Mouse (Mus musculus) E14TG2a.4 (cell line): ENCODE measurements around the gene Lgr5.

Source experiments
- H3K27me3 ChIP-seq: 2 replicates; pipeline ENCODE4 v1.6.1; 2014; ENCODE audit warnings: low read length, control low read depth; ENCODE audit not compliant: insufficient read depth
- H3K36me3 ChIP-seq: 2 replicates; pipeline ENCODE4 v1.6.1; 2014; ENCODE audit warnings: low read length, control low read depth; ENCODE audit not compliant: insufficient read depth
- H3K4me1 ChIP-seq: replicated peaks from 2 replicates; pipeline ENCODE4 v1.6.1; 2014; ENCODE audit warnings: low read depth, low read length, control low read depth
- H3K4me3 ChIP-seq: replicated peaks from 2 replicates; pipeline ENCODE4 v1.5.1; 2014; ENCODE audit warnings: mild to moderate bottlenecking, low read length
- H3K9me3 ChIP-seq: 2 replicates; pipeline ENCODE4 v1.6.1; 2014; ENCODE audit warnings: low read length, control low read depth
- CTCF ChIP-seq: conservative IDR thresholded peaks from 2 replicates; pipeline ENCODE4 v1.5.1; 2014; ENCODE audit warnings: low read length
- NANOG ChIP-seq: IDR thresholded peaks from 2 replicates; pipeline ENCODE4 v1.6.1; 2014; ENCODE audit warnings: borderline replicate concordance, low read length, mixed read lengths
- POU5F1 ChIP-seq: IDR thresholded peaks from 2 replicates; pipeline ENCODE4 v1.6.1; 2014; ENCODE audit warnings: low read length, borderline replicate concordance

Lgr5 gene

DNA sequence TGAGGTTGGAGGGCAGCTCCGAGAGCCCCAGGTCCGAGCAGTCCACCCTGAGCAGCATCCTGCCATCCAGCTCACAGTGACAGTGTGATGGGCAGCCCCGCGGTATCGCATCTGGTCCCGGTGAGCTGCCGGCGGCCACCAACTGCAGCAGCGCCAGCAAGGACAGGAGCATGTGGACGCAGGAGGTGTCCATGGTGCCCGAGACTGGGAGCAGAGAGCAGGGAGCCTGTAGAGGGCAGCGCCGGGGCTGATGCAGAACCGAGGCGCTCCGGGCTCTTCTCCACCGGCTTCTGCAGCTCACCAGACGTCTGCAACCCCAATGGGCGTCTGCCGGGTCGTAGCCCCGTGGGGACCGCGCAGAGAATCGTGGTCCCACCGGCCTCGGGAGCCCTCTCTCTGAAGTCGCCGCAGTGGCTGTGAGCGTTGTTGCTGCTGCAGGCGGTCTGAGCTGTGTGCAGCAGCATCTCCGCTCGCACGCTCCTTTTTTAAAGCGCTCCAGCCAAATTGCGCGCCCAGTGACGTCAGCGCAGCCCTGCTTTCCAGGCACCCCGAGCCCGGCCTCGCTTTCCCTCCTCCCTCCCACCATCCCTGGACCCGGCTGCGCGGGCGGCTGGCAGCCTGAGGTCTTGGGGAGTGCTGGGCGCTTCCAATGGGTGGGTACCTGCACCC is at the start of gene Lgr5:
Gene Lgr5 (minus strand): TSS at position 480 of the 669 bp plus-strand sequence.
- H3K4me1 ChIP-seq, result peaks cover 16% of the 10 kb centered on the region
- no peaks in the 10 kb centered on the region for H3K9me3 ChIP-seq
- H3K27me3 ChIP-seq, result peaks cover 68% of the 10 kb centered on the region
- no peaks in the 10 kb centered on the region for H3K36me3 ChIP-seq
- TF ChIP-seq CTCF (no peak), POU5F1 (no peak), NANOG (no peak)
- peak within 1 kb of the TSS; percentile 82 for H3K4me3 ChIP-seq

- Histone ChIP-seq H3K27me3 (no peaks in the 10 kb centered on the region), H3K4me3 (no peak overlapping the region), H3K9me3 (no peaks in the 10 kb centered on the region), H3K36me3 (no peaks in the 10 kb centered on the region), H3K4me1 (no peaks in the 10 kb centered on the region)
- TF ChIP-seq CTCF (no peak), POU5F1 (no peak), NANOG (no peak)
These were observed 39.1 kb upstream of the Lgr5 start for GRCm38 (mm10) chr10:115626678-115627077.

GRCm38 (mm10) chr10:115624957-115625356 is 37.4 kb upstream of the Lgr5 start:
- Histone ChIP-seq H3K27me3 (no peaks in the 10 kb centered on the region), H3K4me3 (no peak overlapping the region), H3K9me3 (no peaks in the 10 kb centered on the region), H3K4me1 (no peaks in the 10 kb centered on the region), H3K36me3 (no peaks in the 10 kb centered on the region)
- TF ChIP-seq CTCF (no peak), NANOG (no peak), POU5F1 (no peak)

GRCm38 (mm10) chr10:115623956-115624671 is 36.5 kb upstream of the Lgr5 start:
- Histone ChIP-seq H3K36me3 (no peaks in the 10 kb centered on the region), H3K27me3 (no peaks in the 10 kb centered on the region), H3K4me1 (no peaks in the 10 kb centered on the region), H3K4me3 (no peak overlapping the region), H3K9me3 (no peaks in the 10 kb centered on the region)
- no peak for TF ChIP-seq NANOG
- TF ChIP-seq POU5F1, result no peak
- no peak for TF ChIP-seq CTCF

GRCm38 (mm10) chr10:115623481-115623880 is 35.9 kb upstream of the Lgr5 start:
- no peaks in the 10 kb centered on the region for H3K36me3 ChIP-seq
- H3K4me3 ChIP-seq, result no peak overlapping the region
- H3K4me1 ChIP-seq, result 0 out of 2 replicates have a peak, but pooled peaks cover 3% of the 10 kb centered on the region
- no peaks in the 10 kb centered on the region for H3K9me3 ChIP-seq
- no peaks in the 10 kb centered on the region for H3K27me3 ChIP-seq
- TF ChIP-seq NANOG (no peak), CTCF (no peak), POU5F1 (no peak)

GRCm38 (mm10) chr10:115618288-115618856 is 30.8 kb upstream of the Lgr5 start:
- Histone ChIP-seq H3K4me3 (no peak overlapping the region), H3K36me3 (no peaks in the 10 kb centered on the region), H3K27me3 (no peaks in the 10 kb centered on the region), H3K4me1 (0 out of 2 replicates have a peak, but pooled peaks cover 6% of the 10 kb centered on the region), H3K9me3 (no peaks in the 10 kb centered on the region)
- TF ChIP-seq POU5F1 (no peak), NANOG (no peak), CTCF (no peak)

- TF ChIP-seq CTCF (peak; percentile 27), POU5F1 (no peak), NANOG (no peak)
- H3K4me1 ChIP-seq, result 0 out of 2 replicates have a peak, but pooled peaks cover 6% of the 10 kb centered on the region
- no peaks in the 10 kb centered on the region for H3K9me3 ChIP-seq
- H3K4me3 ChIP-seq, result no peak overlapping the region
- H3K36me3 ChIP-seq, result no peaks in the 10 kb centered on the region
- H3K27me3 ChIP-seq, result no peaks in the 10 kb centered on the region
These were observed 30.1 kb upstream of the Lgr5 start for GRCm38 (mm10) chr10:115617456-115618287.

DNA sequence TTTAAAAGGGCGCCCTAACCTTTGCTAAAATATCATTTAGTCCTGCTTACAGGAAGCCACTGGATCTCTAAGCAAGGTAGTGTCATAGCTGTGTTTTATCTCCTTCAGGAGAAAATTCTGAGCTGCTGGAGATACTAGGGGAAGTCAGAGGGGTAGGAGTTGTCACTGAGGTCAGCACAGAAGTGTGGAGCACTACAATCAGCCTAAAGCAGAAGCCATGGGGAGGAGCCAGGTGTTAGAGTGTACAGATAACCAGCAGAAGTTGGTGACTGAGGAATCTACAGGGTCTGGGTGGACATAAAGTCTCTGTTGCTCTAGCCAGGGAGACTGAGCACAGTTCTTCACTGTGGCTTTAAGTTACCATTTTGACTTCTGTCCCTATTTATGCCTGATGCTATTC is 8.2 kb upstream of the Lgr5 start:
- H3K27me3 ChIP-seq, result peaks cover 7% of the 10 kb centered on the region; the same call in 1 of the 2 replicates
- TF ChIP-seq POU5F1 (no peak), CTCF (no peak), NANOG (no peak)
- H3K36me3 ChIP-seq, result no peaks in the 10 kb centered on the region
- no peaks in the 10 kb centered on the region for H3K9me3 ChIP-seq
- H3K4me3 ChIP-seq, result no peak overlapping the region
- no peaks in the 10 kb centered on the region for H3K4me1 ChIP-seq
